Mouse (Mus musculus) cerebellum, adult 11 months (tissue): ENCODE results near the gene Crtc2.
A peak's percentile ranks its signal among the peaks of the same experiment; 100 is the strongest.
"Not testable (repeated sequence)": the region's sequence is repeated elsewhere in the genome, so short reads cannot be mapped to it uniquely, and the experiment has no call there.

Source experiments
- DNase-seq: peaks from one replicate; pipeline ENCODE4 v3.0.0; 2022

Gene Crtc2

DNA sequence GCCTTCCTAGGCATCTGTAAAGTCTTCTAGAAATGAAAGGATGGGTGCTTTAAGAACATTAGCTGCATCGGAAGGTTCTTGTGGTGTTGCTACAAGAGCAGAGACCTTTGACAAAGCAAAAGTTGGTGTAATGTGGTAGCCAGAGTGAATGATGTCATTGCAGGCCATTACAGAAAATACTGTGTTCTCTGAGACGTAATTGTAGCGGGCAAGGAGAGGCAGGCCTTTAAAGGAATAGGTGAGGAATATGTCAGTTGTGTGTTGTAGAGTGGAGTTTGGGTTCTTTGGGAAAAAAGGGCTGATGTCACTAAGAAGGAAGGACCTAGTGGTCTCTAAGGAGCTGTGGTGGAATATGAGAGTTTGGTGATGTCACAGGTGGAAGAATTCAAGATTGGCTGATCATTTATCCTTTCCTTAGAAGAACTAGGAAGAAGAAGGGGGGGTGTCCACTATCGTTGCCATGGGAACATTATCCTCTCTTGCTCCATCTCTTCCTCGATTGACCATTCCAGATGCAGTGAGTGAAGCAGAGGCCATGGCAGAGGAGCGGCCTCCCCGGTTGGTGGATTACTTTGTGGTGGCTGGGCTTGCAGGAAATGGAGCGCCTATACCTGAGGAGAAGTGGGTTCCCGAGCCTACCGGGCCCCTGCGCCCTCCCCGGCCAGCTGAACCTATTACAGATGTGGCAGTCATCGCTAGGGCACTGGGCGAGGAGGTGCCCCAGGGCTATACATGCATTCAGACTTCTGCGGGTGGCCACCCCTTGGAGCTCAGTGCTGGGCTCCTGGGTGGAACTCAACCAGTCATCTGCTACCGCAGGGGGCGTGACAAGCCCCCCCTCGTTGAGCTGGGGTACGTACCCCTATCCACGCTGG lies 13.2 kb downstream of the Crtc2 start:
- no peak for DNase-seq

DNA sequence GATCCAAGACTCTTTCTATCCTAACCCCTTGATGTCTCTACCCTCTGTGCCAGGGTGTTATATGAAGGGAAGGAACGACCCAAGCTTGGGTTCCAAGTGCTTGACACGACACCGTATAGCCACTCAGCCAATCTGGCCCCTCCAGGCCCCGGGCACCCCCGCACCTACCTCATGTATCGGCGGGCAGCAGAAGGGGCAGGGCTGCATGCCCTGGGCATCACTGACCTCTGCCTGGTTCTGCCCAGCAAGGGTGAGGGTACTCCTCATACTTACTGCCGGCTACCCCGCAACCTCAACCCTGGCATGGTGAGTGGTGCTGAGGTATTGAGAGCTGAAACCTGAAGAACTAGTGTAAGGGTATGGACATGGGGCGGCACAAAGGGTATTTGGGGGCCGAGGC lies 14.2 kb downstream of the Crtc2 start:
- no peak for DNase-seq

DNA sequence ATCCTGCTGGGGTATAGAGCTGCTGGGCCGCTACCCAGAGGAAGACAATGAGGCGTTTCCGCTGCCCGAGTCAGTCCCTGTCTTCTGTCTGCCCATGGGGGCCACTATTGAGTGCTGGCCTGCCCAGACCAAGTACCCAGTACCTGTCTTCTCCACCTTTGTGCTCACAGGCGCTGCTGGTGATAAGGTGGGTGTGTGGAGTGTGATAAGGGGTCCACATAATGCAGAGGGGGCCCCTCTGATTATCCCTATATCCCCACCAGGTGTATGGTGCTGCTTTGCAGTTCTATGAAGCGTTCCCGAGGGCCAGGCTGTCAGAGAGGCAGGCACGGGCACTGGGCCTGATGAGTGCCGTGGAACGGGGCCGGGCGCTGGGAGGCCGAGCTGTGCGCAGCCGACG lies 15.0 kb downstream of the Crtc2 start:
- DNase-seq, result no peak

DNA sequence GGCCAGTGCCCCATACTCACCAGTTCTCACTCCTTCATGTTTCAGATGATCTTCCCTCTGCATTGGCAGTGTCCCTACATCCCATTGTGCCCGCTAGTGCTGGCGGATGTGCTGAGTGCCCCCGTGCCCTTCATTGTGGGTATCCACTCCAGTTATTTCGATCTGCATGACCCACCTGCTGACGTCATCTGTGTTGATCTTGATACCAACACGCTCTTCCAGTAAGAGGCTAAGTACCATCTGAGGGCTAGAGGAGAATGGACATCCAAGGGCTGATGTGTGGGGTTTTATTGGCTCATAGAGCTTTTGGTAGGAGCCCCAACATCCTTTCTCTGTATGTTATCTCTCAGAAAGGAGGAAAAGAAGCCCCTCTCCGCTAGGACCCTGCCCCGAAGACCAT lies 16.8 kb downstream of the Crtc2 start:
- no peak for DNase-seq

DNA sequence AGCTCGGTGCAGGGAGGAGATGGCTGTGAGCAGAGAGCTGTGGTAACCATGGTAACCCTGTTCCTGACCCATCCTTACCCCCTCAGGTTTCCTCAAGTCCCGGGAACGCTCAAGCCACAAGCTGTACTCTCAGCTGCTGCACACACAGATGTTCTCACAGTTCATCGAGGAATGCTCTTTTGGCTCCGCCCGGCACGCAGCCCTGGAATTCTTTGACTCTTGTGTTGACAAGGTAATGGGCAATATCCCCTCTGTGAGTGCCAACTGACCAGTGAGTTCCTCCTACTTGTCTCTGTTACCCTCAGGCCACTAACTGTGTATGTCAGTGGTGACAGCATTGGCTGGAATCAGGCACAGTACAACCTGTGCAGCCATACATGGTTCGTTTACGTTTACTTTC lies 18.2 kb downstream of the Crtc2 start:
- DNase-seq, result no peak

DNA sequence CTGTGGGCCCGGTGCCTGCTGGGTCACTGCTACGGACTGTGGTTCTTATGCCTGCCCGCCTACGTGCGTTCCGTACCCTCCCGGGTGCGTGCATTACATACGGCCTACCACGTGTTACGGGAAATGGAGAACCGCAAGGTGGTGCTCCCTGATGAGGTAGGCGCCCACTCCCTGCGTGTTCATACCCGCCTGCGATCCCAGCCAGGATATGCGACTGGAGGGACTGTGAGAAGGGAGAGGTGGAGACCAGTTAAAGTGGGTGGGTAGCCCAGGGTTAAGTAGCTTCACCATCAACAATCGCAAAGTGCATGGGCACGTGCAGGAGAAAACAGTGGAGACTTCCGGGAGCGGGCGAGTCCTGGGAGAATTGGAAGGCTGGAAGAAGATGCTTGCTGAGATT lies 19.9 kb downstream of the Crtc2 start:
- DNase-seq, result no peak

DNA sequence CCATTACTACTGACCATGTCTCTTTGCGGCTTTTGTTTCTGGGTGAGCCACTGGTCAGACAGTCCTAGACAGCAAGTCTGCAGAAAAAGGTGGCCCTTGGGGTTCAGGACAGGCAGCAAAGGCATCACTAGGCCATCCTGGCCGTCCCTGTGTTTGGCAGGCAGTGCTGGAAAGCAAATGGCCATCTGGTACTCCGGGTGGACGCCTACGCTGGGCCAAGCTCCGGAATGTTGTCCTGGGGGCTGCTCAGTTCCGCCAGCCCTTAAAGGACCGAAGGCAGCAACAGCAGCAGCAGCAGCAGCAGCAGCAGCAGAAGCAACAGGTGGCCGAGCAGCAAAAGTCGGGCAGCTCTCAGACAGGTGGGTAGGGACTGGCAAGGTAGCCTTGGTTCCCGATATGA lies 21.3 kb downstream of the Crtc2 start:
- peak; percentile 68 for DNase-seq

DNA sequence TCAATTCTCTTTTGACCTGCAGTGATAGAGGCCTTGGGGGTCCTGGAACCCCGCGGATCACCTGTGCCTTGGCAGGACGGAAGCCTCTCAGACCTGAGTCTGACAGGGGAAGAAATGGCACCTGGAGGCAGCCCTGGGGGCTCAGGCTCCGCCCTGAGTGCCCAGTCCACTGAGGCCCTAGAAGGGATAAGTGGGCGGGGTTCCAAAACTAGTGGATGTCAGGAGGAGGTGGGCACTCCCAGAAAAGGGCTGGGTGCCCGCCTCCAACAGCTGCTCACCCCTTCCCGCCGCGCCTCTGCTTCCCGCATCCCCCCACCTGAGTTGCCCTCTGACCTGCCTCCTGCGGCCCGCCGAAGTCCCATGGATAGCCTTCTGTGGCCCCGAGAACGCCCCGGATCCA lies 22.9 kb downstream of the Crtc2 start:
- DNase-seq, result no peak

DNA sequence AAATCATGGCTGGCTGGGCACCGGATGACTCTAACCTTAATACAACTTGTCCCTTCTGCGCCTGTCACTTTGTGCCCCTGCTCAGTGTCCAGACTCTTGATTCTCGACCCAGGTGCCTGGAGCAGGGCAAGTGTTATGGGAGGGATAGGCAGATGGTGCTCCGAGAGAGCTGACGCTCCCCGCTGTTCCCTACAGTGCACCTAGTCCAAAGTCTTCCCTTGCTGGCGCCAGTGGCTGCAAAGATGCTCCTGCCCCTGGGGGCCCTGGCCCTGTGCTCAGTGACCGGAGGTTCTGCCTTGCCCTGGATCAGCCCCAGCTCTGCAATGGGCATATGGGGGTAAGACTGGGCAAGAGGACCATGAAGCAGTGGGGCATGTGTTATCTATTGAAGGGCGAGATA lies 23.8 kb downstream of the Crtc2 start:
- peak; percentile 86 for DNase-seq

DNA sequence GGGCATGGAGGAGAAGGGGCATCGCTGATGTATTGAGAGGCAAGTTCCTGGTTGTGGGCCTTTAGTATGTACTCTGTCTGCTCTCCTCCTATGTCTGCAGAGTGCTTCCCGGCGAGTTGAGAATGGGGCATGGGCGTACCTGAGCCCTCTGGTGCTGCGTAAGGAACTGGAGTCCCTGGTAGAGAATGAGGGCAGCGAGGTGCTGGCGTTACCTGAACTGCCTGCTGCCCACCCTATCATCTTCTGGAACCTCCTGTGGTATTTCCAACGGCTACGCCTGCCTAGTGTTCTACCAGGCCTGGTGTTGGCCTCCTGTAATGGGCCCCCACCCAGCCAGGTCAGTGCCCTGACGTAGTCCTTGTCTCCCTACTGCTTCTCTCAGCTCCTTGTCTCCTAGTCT lies 24.2 kb downstream of the Crtc2 start:
- DNase-seq, result no peak

DNA sequence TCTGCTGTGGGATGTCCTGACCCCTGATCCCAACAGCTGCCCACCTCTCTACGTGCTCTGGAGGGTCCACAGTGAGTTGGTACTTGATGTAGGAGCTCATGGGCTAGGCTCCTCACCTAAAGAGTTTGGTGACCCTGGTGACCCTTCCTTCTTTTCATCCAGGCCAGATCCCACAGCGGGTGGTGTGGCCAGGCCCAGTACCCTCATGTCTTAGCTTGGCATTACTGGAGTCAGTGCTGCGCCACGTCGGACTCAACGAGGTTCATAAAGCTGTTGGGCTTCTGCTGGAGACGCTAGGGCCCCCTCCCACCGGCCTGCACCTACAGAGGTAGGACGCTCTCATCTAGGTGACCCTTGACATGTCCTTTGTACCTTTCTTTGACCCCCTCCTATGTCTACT lies 25.3 kb downstream of the Crtc2 start:
- no peak for DNase-seq

DNA sequence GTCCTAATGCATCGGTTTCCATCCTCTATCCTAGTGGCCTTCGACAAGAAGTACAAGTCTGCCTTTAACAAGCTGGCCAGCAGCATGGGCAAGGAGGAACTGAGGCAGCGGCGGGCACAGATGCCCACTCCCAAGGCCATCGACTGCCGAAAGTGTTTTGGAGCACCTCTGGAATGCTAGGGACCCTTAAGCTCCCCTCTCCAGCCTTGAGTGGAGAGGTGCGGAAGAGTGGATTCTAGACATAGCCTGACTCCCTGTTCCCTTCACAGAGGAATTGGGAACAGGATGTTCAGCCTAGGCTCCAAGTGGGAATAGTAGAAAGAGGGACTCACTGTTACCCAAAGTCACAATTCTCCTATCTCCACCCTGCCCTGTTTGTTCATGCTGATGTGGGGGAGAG lies 25.8 kb downstream of the Crtc2 start:
- no peak for DNase-seq

DNA sequence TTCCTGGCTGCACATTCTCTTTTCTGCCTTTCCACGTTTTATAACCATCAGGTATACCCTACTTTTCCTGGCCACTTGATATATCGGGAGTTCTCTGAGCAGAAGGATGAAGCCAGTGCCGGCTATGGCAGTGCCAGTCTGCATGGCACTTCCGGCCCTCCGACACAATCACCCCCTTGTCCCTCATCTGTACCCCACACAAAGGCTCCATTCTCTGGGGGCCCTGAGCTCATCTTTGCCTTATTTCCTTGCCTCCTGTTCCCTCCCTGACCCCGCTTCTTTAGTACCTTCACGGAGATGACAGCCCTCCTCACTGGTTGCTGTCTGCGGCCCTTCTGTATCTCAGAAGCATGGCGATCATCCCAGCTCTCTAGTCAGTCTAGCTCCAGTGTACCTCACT lies 26.7 kb downstream of the Crtc2 start:
- no peak for DNase-seq

DNA sequence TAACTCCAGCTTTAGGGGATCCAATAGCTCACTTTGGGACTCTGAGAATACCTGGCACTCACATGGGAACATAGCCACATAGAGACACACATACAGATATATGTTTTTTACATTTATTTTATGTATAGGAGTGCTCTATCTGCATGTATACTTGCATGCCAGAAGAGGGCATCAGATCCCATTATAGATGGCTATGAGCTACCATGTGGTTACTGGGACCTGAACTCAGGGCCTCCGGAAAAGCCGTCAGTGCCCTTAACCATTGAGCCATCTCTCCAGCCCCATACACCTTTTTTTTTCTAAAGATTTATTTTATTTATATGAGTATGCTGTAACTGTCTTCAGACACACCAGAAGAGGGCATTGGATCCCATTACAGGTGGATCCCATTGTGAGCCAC lies 30.2 kb downstream of the Crtc2 start:
- DNase-seq, result no peak

DNA sequence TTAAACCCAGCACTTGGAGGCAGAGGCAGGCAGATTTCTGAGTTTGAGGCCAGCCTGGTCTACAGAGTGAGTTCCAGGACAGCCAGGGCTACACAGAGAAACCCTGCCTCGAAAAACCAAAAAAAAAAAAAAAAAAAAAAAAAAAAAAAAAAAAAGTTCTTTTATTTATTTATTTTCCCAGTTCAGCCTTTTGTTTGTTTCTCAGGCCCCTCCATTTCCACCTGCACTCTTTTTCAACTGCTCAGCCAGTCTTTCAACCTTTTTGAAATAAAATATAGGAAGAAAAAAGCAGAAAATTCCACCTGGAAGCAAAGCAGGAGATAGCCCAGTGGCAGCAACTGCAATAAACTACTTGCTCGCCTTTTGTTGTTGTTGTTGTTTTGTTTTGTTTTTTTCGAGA lies 35.4 kb downstream of the Crtc2 start:
- DNase-seq, result not testable (repeated sequence)

DNA sequence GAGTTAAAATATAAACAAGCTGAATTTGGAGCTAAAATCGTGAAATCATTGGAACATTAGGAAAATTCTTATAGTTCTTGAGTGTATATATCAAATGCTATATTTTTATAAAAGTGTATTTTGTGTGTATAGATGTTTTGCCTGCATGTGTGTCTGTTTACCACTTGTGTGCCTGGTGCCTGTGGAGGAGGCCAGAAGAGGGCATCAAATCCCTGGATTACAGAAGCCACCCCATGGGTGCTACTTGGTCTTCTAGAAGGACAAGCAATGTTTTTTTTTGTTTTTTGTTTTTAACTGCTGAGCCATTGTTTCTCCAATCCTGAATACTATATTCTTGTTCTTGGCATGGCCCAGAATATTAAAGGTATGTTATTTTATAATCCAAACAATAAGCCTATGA lies 36.6 kb downstream of the Crtc2 start:
- no peak for DNase-seq

DNA sequence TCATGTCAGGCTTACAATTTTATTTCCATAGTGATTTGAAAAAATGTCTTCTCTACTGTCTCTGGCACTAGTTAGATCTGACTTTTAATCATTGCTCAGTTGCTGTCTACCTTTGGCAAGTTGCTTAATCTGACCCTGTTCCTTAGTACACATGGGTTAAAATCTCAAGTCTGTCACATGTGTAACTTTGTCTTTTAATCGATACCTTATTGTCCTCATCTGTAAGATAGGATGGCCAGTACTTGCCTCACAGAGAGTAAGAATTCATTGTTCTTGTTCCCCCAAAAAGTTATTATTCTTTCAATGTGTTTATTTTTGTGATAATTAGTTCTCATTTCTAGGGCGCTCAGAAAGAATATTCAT lies 38.0 kb downstream of the Crtc2 start:
- no peak for DNase-seq

DNA sequence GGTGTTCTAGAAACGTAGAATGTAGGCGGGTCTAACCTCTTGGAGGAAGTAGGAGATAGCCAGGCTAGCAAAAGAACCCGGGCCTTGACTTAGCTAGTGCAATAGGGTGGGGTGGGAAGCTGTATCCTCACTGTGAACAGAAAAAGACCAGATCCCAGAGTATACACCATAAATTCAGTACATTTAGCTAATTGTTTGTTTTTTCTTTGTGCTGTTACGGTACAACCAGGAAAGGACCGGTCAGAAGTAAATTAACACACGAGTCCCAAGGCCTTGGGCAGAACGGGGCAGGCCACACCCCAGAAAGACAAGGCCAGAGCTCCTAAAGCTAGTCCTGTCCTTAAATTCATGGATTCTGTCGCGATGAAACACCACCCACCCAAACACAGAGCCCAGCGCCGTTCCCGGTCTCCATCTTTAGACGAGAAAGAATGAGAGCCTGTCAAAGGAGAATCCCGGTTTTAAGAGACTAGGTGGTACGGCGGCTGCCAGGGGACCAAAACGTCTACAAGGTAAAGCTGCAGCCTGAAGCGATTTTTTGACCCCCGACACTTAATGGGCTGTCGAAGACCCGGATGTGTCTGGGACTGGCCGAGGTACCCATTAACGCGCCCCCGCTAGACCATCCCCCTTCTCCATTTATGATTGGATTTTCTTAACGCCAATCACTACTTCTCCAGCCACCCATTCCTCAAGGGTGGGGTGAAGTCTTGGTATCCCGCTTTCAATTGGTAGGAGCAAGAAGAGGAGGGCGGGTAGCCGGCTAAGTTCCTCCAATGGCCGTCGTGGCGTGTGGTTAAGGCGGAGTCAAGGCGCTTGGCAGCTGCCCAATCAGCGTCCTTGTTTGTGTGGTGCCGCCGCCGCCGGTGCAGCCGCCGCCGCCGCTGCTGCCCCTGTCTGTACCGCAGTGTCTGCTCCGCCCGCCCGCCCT lies 38.6 kb downstream of the Crtc2 start, which contains the start of gene Gatad2b:
Gene Gatad2b (plus strand): TSS at position 834 of the 931 bp plus-strand sequence.
- peak; percentile 99 for DNase-seq

DNA sequence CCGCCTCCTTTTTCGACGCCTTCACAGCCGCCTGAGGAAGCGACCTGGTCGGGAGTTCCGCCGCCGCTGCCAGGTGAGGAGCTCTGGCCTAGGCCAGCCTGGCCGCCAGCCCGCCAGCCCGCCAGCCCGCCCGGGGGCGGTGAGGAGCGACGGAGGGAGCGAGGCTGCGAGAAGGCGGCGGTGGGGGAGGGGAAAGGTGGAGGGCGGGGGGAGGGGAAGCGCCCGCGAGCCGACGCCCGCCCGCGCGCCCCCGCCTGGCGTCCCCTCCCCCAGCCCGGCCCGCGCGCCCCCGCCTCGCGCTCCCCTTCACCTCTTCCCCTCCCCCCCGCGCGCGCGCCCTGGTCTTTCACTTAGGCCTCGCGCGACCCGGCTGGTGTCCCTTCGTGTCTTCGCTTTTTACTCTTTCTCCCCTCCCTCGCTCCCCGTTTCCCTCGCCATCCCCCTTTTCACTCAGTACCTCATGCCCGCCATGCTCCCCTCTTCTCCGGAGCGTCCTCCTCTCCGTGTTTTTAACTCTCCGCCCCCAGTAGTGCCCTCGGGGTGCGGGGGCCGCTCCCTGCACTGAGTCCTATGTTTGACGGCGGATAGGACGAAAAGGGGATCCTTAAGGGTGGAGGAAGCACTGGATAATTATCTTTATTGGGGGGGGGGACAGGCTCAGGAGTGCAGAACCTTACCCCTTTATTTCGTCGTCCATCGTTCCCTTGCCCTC lies 39.5 kb downstream of the Crtc2 start:
- peak; percentile 59 for DNase-seq

DNA sequence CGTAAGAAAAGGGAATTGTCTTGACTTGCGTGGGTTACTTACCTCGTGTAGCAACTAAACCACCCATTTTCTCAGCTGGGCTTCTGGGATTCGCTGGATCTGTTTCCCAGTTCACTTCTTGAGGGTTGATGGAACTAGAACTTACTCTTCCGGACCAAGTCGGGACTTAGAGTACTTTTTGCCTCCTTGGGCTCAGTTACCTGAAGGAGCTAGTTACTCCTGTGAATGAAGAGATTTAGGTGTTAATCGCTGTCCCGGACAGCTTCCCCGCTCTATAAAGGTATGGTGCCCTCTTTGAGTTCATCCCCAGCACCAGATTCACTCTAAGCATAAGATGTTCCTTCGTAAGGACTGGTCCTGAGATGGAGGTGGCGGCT lies 40.1 kb downstream of the Crtc2 start:
- DNase-seq, result no peak

DNA sequence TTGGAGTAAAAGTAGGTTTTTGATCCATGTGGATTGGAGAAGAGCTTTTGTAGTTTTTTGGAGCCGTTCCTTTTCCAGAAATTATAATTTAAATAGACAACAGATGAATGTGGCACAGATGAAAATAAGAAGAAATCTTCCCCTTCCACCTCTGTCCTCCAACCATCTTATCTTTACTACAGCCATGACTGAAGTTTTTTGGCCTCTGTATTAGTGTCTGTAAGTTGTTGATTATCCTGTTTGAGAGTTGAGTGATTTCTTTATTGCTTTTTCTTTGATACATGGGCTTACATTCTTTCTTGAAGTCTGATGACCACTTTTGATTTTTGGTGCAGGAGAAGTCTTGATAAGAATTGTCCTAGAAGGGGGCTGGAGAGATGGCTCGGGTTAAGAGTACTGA lies 40.7 kb downstream of the Crtc2 start:
- DNase-seq, result no peak

DNA sequence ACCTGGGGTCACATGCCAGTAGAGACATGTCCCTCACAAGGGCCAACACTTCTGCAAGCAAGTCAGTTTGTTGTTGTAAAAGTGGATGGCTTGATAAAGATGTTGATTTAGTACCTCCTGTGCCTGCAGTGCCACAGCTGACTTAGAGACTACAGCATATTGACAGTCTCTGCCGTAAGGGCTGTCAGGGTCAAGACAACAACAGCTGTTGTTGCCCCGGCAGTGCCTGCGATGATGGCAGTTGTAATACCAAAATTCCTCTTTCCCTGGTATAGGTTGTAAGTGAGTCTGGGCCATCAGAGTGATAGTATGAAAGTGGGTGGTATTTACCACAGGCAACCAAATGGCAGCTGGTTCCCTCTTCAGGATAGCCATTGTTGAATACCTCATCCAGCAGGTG lies 51.8 kb downstream of the Crtc2 start:
- DNase-seq, result no peak

DNA sequence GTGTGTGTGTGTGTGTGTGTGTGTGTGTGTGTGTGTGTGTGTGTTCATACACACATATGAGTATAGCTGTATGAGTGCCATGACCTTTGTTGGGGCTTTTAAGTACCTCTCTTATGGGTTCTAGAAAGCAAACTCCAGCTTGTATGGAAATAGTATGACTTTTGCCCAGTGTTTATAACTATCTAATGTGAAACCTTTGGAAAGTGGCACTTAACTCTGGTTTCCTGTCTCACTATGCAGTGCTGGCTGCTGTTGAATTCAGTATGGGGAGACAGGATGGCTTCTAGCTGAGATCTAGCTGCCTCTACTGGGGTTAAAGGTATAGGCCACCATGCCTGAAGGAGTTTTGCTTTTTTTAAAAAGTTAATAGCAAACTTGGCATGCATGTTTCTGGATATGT lies 55.6 kb downstream of the Crtc2 start:
- no peak for DNase-seq

DNA sequence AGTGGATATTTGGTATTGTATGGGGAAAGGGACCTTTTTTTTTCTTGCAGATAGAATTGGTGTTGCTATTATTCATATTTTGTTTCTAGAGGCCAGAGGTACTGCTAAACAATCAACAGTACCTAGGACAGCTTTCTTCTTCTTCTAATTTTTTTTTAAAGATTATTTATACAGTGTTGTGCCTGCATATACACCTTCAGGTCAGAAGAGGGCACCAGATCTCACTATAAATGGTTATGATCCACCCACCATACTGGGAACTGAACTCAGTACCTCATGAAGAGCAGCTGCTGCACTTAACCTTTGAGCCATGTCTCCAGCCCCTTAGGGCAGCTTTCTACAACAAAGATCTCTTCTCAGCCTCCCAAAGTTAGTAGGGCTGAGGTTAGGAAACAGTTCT lies 59.4 kb downstream of the Crtc2 start:
- DNase-seq, result no peak
